Mouse (Mus musculus) cerebellum, postnatal 25 days (tissue): ENCODE measurements around the gene Ppp2r2c.
"Not testable (repeated sequence)": the region's sequence is repeated elsewhere in the genome, so short reads cannot be mapped to it uniquely, and the experiment has no call there.

Experiments used
- DNase-seq, 2 experiments: peaks; one replicate each; pipeline ENCODE4 v3.0.0; 2021; ENCODE audit warnings: mixed read lengths in 2 of 2

Gene Ppp2r2c

GRCm38 (mm10) chr5:36935486-36936473 lies 67.5 kb downstream of the Ppp2r2c start:
- peak; percentile 61 to 62 for DNase-seq

GRCm38 (mm10) chr5:36936548-36936947 lies 68.2 kb downstream of the Ppp2r2c start:
- peak; percentile 75 to 81 for DNase-seq

- peak in 1 of 2 experiments; percentile 52 for DNase-seq
These were observed 69.7 kb downstream of the Ppp2r2c start for GRCm38 (mm10) chr5:36938021-36938420.

GRCm38 (mm10) chr5:36938991-36939390 lies 70.7 kb downstream of the Ppp2r2c start:
- not testable (repeated sequence) for DNase-seq

GRCm38 (mm10) chr5:36942446-36942845 lies 74.1 kb downstream of the Ppp2r2c start:
- no peak for DNase-seq

GRCm38 (mm10) chr5:36944552-36944951 lies 76.2 kb downstream of the Ppp2r2c start:
- no peak for DNase-seq

GRCm38 (mm10) chr5:36945102-36945701 lies 76.9 kb downstream of the Ppp2r2c start:
- no peak for DNase-seq

- no peak for DNase-seq
These were observed 77.4 kb downstream of the Ppp2r2c start for GRCm38 (mm10) chr5:36945713-36946112.

GRCm38 (mm10) chr5:36946445-36946844 lies 78.1 kb downstream of the Ppp2r2c start:
- peak; percentile 72 to 87 for DNase-seq

GRCm38 (mm10) chr5:36948831-36949230 lies 80.5 kb downstream of the Ppp2r2c start:
- DNase-seq = peak; percentile 82 to 91

GRCm38 (mm10) chr5:36950871-36951270 lies 82.6 kb downstream of the Ppp2r2c start:
- no peak for DNase-seq

- DNase-seq = peak; percentile 41 to 55
These were observed 84.0 kb downstream of the Ppp2r2c start for GRCm38 (mm10) chr5:36952311-36952710.

- DNase-seq = peak; percentile 54 to 72
These were observed 87.1 kb downstream of the Ppp2r2c start for GRCm38 (mm10) chr5:36955366-36955765.

- DNase-seq = peak; percentile 79 to 85
These were observed 90.5 kb downstream of the Ppp2r2c start for GRCm38 (mm10) chr5:36958837-36959236.

- no peak for DNase-seq
These were observed 92.2 kb downstream of the Ppp2r2c start for GRCm38 (mm10) chr5:36960501-36960900.

- peak; percentile 76 to 83 for DNase-seq
These were observed 103.3 kb downstream of the Ppp2r2c start for GRCm38 (mm10) chr5:36971587-36971986.

GRCm38 (mm10) chr5:36975336-36975735 lies 107.0 kb downstream of the Ppp2r2c start:
- no peak for DNase-seq

- DNase-seq = no peak
These were observed 109.5 kb downstream of the Ppp2r2c start for GRCm38 (mm10) chr5:36977809-36978208.

GRCm38 (mm10) chr5:36979001-36979400 lies 110.7 kb downstream of the Ppp2r2c start:
- no peak for DNase-seq

GRCm38 (mm10) chr5:36979631-36980030 lies 111.3 kb downstream of the Ppp2r2c start:
- no peak for DNase-seq

GRCm38 (mm10) chr5:36982271-36982670 lies 114.0 kb downstream of the Ppp2r2c start:
- no peak for DNase-seq

- DNase-seq = no peak
These were observed 118.3 kb downstream of the Ppp2r2c start for GRCm38 (mm10) chr5:36986617-36987016.

- DNase-seq = no peak
These were observed 119.9 kb downstream of the Ppp2r2c start for GRCm38 (mm10) chr5:36988124-36988780.
